Mouse (Mus musculus) forebrain, embryonic 10.5 days (tissue): Measurements from ENCODE around the gene Capn2. TPM values are rescaled to one million over a fixed set of nuclear protein-coding genes. Genes with fewer than 3 reads are reported as not detected.

Experiments used
- DNase-seq: peaks from one replicate; pipeline ENCODE4 v3.0.0-alpha.2; 2017; ENCODE audit warnings: low spot score; ENCODE audit errors: extremely low spot score
- H3K27ac ChIP-seq: fragments of 300-500 bp; sonication (generic); 2 replicates; pipeline ENCODE4 v1.5.1; 2016; ENCODE audit warnings: mild to moderate bottlenecking
- H3K27me3 ChIP-seq: fragments of 300-500 bp; sonication (generic); 2 replicates; pipeline ENCODE4 v1.6.1; 2016; ENCODE audit warnings: mild to moderate bottlenecking; ENCODE audit not compliant: poor library complexity, severe bottlenecking
- H3K36me3 ChIP-seq: fragments of 300-500 bp; sonication (generic); replicated peaks from 2 replicates; pipeline ENCODE4 v1.6.1; 2016; ENCODE audit warnings: mild to moderate bottlenecking, moderate library complexity
- H3K4me1 ChIP-seq: fragments of 300-500 bp; sonication (generic); 2 replicates; pipeline ENCODE4 v1.6.1; 2016
- H3K4me3 ChIP-seq: fragments of 300-500 bp; sonication (generic); 2 replicates; pipeline ENCODE4 v1.5.1; 2016; ENCODE audit warnings: mild to moderate bottlenecking, moderate library complexity
- H3K9me3 ChIP-seq: fragments of 300-500 bp; sonication (generic); 2 replicates; pipeline ENCODE4 v1.6.1; 2016; ENCODE audit warnings: mild to moderate bottlenecking, moderate library complexity
- WGBS: fragments of 180-500 bp; shearing (Covaris S2); methylation state at CpG from one replicate; pipeline ENCODE4 v1.1.7; 2016; 5-methylcytosine and 5-hydroxymethylcytosine counted together
- polyA plus RNA-seq: library from polyadenylated mRNA; unstranded; fragments of >200 nt; fragmentation: Nextera tagmentation; extraction: Ambion mirVana; gene quantifications from 2 replicates; pipeline ENCODE4 v1.2.1, GENCODE M21; 2016

Capn2 gene
- polyA plus RNA-seq, 1 experiment from 2014 or later = 71.8 TPM

- WGBS = 95% methylated on average over 3 of the region's 3 CpGs
- Histone ChIP-seq H3K4me1 (no peaks in the 10 kb centered on the region), H3K27ac (no peak overlapping the region)
Observed at GRCm38 (mm10) chr1:182432059-182432458, 85.3 kb downstream of the Capn2 start.

GRCm38 (mm10) chr1:182430676-182431075 lies 86.7 kb downstream of the Capn2 start:
- 96% methylated on average over 2 of the region's 2 CpGs for WGBS
- Histone ChIP-seq H3K36me3 (peaks cover 68% of the 10 kb centered on the region), H3K4me3 (no peak overlapping the region), H3K9me3 (no peaks in the 10 kb centered on the region), H3K4me1 (peaks cover 10% of the 10 kb centered on the region), H3K27ac (no peak overlapping the region), H3K27me3 (no peaks in the 10 kb centered on the region)
- DNase-seq = no peak

More at GRCm38 (mm10) chr1:182432059-182432458, 85.3 kb downstream of the Capn2 start:
- Histone ChIP-seq H3K27me3 (no peaks in the 10 kb centered on the region), H3K9me3 (no peaks in the 10 kb centered on the region), H3K4me3 (no peak overlapping the region), H3K36me3 (peaks cover 82% of the 10 kb centered on the region)
- DNase-seq = no peak

GRCm38 (mm10) chr1:182429826-182430225 lies 87.6 kb downstream of the Capn2 start:
- Histone ChIP-seq H3K27me3 (no peaks in the 10 kb centered on the region), H3K4me1 (peaks cover 14% of the 10 kb centered on the region), H3K36me3 (peaks cover 60% of the 10 kb centered on the region), H3K27ac (no peak overlapping the region), H3K4me3 (no peak overlapping the region), H3K9me3 (no peaks in the 10 kb centered on the region)
- no peak for DNase-seq
- 83% methylated on average over 3 of the region's 3 CpGs for WGBS

GRCm38 (mm10) chr1:182427426-182427825 lies 90.0 kb downstream of the Capn2 start:
- Histone ChIP-seq H3K27me3 (no peaks in the 10 kb centered on the region), H3K4me3 (no peak overlapping the region), H3K36me3 (peaks cover 40% of the 10 kb centered on the region), H3K9me3 (no peaks in the 10 kb centered on the region), H3K27ac (no peak overlapping the region), H3K4me1 (peaks cover 14% of the 10 kb centered on the region)
- DNase-seq = no peak
- WGBS = 91% methylated on average over 1 of the region's 1 CpGs

GRCm38 (mm10) chr1:182426444-182426843 lies 91.0 kb downstream of the Capn2 start:
- no peak overlapping the region for H3K27ac ChIP-seq
- DNase-seq = no peak
- WGBS = 54% methylated on average over 2 of the region's 2 CpGs

GRCm38 (mm10) chr1:182425176-182425575 lies 92.2 kb downstream of the Capn2 start:
- DNase-seq = no peak
- no peaks in the 10 kb centered on the region for H3K9me3 ChIP-seq
- H3K4me1 ChIP-seq = peaks cover 25% of the 10 kb centered on the region
- no peak overlapping the region for H3K27ac ChIP-seq
- 82% methylated on average over 3 of the region's 3 CpGs for WGBS
- H3K36me3 ChIP-seq = peaks cover 18% of the 10 kb centered on the region
- no peaks in the 10 kb centered on the region for H3K27me3 ChIP-seq
- no peak overlapping the region for H3K4me3 ChIP-seq

More at GRCm38 (mm10) chr1:182426444-182426843, 91.0 kb downstream of the Capn2 start:
- Histone ChIP-seq H3K27me3 (no peaks in the 10 kb centered on the region), H3K4me3 (no peak overlapping the region), H3K36me3 (peaks cover 30% of the 10 kb centered on the region), H3K4me1 (peaks cover 14% of the 10 kb centered on the region), H3K9me3 (no peaks in the 10 kb centered on the region)

- H3K4me1 ChIP-seq = peaks cover 29% of the 10 kb centered on the region
- peaks cover 8% of the 10 kb centered on the region for H3K36me3 ChIP-seq
- no peak overlapping the region for H3K4me3 ChIP-seq
- no peak overlapping the region for H3K27ac ChIP-seq
- no peak for DNase-seq
- WGBS = 97% methylated on average over 2 of the region's 2 CpGs
- H3K27me3 ChIP-seq = no peaks in the 10 kb centered on the region
- H3K9me3 ChIP-seq = no peaks in the 10 kb centered on the region
Observed at GRCm38 (mm10) chr1:182424274-182424673, 93.1 kb downstream of the Capn2 start.

- DNase-seq = no peak
- Histone ChIP-seq H3K27ac (no peak overlapping the region), H3K9me3 (no peaks in the 10 kb centered on the region), H3K4me3 (no peak overlapping the region), H3K27me3 (no peaks in the 10 kb centered on the region), H3K36me3 (peaks cover 20% of the 10 kb centered on the region), H3K4me1 (peaks cover 20% of the 10 kb centered on the region)
- WGBS = 86% methylated on average over 3 of the region's 3 CpGs
Observed at GRCm38 (mm10) chr1:182419481-182419880, 97.9 kb downstream of the Capn2 start.

Other genes starting within 250 kb of the Capn2 start
- 64.3 and 69.1 TPM in 2 replicates for gene Degs1, start 234.8 kb downstream of the Capn2 start, polyA plus RNA-seq
- gene Fbxo28, start 176.0 kb downstream of the Capn2 start, polyA plus RNA-seq = 17.6 and 20.3 TPM in 2 replicates
- gene Trp53bp2, start 108.4 kb downstream of the Capn2 start, polyA plus RNA-seq = 23.8 and 28.5 TPM in 2 replicates
- not detected in 2 replicates for gene Capn8, start 47.4 kb upstream of the Capn2 start, polyA plus RNA-seq
- gene Ccdc185, start 231.6 kb upstream of the Capn2 start, polyA plus RNA-seq = not detected in 2 replicates
- gene Susd4, start 246.3 kb upstream of the Capn2 start, polyA plus RNA-seq = 10.5 and 13.9 TPM in 2 replicates